Comparison of ENCODE assay signal across 26 mouse cellular contexts in genomic region chr15:36927436-36927835, GRCm38 (mm10).
A peak's percentile ranks its signal among the peaks of the same experiment; 100 is the strongest.
DNase-seq lines count a peak whose midpoint lies in the region; ATAC-seq and TF ChIP-seq lines count a peak whose summit lies in the region.
"Had no signal": no experiment of that assay in that cellular context is flagged by ENCODE, and none has a peak within 500 bp of the region (broad histone marks: within the 10 kb centered on the region; RNA-seq: fewer than 3 reads in every experiment).

No protein-coding gene starts in this region.

- H3K27ac ChIP-seq in thymus, adult 2 months (ENCODE audit: control insufficient read depth, insufficient read depth, low read length): no peak overlapping the region
- no peak overlapping the region for H3K27ac ChIP-seq in forebrain, embryonic 11.5 days (ENCODE audit: low read depth, low read length)
- H3K27ac ChIP-seq: embryonic facial prominence, embryonic 12.5 days; forebrain, embryonic 12.5 days; heart, embryonic 15.5 days; kidney, postnatal 0 days; limb, embryonic 13.5 days; neural tube, embryonic 12.5 days had no signal

- no peak for TF ChIP-seq CTCF in thymus, adult 2 months (IDR thresholded peaks at IDR 0.05; ENCODE audit: borderline replicate concordance, control insufficient read depth, extremely low read depth, insufficient read depth, low read length, poor library complexity)

- H3K9me3 ChIP-seq in forebrain, embryonic 11.5 days (ENCODE audit: control insufficient read depth, low read length): no peaks in the 10 kb centered on the region
- H3K9me3 ChIP-seq: embryonic facial prominence, embryonic 12.5 days; forebrain, embryonic 12.5 days; heart, embryonic 15.5 days; limb, embryonic 13.5 days; neural tube, embryonic 12.5 days had no signal

- 34% methylated on average over 5 of the region's 5 CpGs for WGBS in thymus, adult 2 months
- 79% methylated on average over 5 of the region's 5 CpGs for WGBS in forebrain, embryonic 11.5 days

- no peak overlapping the region for H3K4me2 ChIP-seq in forebrain, embryonic 11.5 days (ENCODE audit: low read depth, low read length, severe bottlenecking)
- H3K4me2 ChIP-seq: embryonic facial prominence, embryonic 12.5 days; forebrain, embryonic 12.5 days; heart, embryonic 15.5 days; limb, embryonic 13.5 days; liver, embryonic 11.5 days; midbrain, embryonic 11.5 days; neural tube, embryonic 12.5 days had no signal

- peaks cover 7% of the 10 kb centered on the region; the same call in 1 of the 2 replicates for H3K4me1 ChIP-seq in thymus, adult 2 months (replicated peaks; ENCODE audit: control insufficient read depth, insufficient read depth, low read length)
- H3K4me1 ChIP-seq in forebrain, embryonic 11.5 days (replicated peaks; ENCODE audit: control insufficient read depth, insufficient read depth, low read length): no peaks in the 10 kb centered on the region
- H3K4me1 ChIP-seq: embryonic facial prominence, embryonic 12.5 days; forebrain, embryonic 12.5 days; limb, embryonic 13.5 days; neural tube, embryonic 12.5 days had no signal

- no peaks in the 10 kb centered on the region for H3K36me3 ChIP-seq in thymus, adult 2 months (ENCODE audit: control insufficient read depth, insufficient read depth, low read length)
- no peaks in the 10 kb centered on the region for H3K36me3 ChIP-seq in splenic B cell, adult 2 months (ENCODE audit: control insufficient read depth, insufficient read depth, low read length, poor library complexity, severe bottlenecking)
- H3K36me3 ChIP-seq in forebrain, embryonic 11.5 days (ENCODE audit: control insufficient read depth, insufficient read depth, low read length): no peaks in the 10 kb centered on the region
- H3K36me3 ChIP-seq: embryonic facial prominence, embryonic 12.5 days; forebrain, embryonic 12.5 days; G1E; heart, embryonic 15.5 days; limb, embryonic 13.5 days; neural tube, embryonic 12.5 days had no signal

- no peaks in the 10 kb centered on the region for H3K27me3 ChIP-seq in thymus, adult 2 months (ENCODE audit: control insufficient read depth, insufficient read depth, low read length)
- H3K27me3 ChIP-seq in splenic B cell, adult 2 months (ENCODE audit: control insufficient read depth, insufficient read depth, low read length, poor library complexity, severe bottlenecking): no peaks in the 10 kb centered on the region
- no peaks in the 10 kb centered on the region for H3K27me3 ChIP-seq in forebrain, embryonic 11.5 days (ENCODE audit: control insufficient read depth, insufficient read depth, low read length)
- H3K27me3 ChIP-seq: embryonic facial prominence, embryonic 12.5 days; forebrain, embryonic 12.5 days; heart, embryonic 15.5 days; limb, embryonic 13.5 days; neural tube, embryonic 12.5 days had no signal

- H3K4me3 ChIP-seq in thymus, adult 2 months (ENCODE audit: control insufficient read depth, insufficient read depth, low read length): no peak overlapping the region
- H3K4me3 ChIP-seq in forebrain, embryonic 11.5 days (ENCODE audit: low read depth, low read length): no peak overlapping the region
- H3K4me3 ChIP-seq: embryonic facial prominence, embryonic 12.5 days; forebrain, embryonic 12.5 days; heart, embryonic 15.5 days; limb, embryonic 13.5 days; myocyte; neural tube, embryonic 12.5 days had no signal

- H3K9ac ChIP-seq in forebrain, embryonic 11.5 days (ENCODE audit: low read length): no peak overlapping the region
- H3K9ac ChIP-seq: embryonic facial prominence, embryonic 12.5 days; forebrain, embryonic 12.5 days; heart, embryonic 15.5 days; limb, embryonic 13.5 days; neural tube, embryonic 12.5 days had no signal

- ATAC-seq in forebrain, embryonic 11.5 days (replicated peaks; ENCODE audit: low FRiP score): no peak
- ATAC-seq: hindbrain, embryonic 16.5 days had no signal

- peak; percentile 22 for DNase-seq in thymus, postnatal 0 days (ENCODE audit: low spot score)
- DNase-seq in thymus, adult 2 months: no peak
- DNase-seq in B cell, adult 2 months: peak; percentile 60
- DNase-seq in splenic B cell, adult 2 months (ENCODE audit: low read depth, low spot score): peak; percentile 65
- DNase-seq in thymus, postnatal 4 days: peak; percentile 27
- DNase-seq in forebrain, embryonic 11.5 days (ENCODE audit: low spot score): no peak
- DNase-seq in cerebellum, postnatal 10 days: no peak
- DNase-seq: adrenal gland, adult 8-10 months; cerebellum, adult 8-10 months; cerebellum, postnatal 36 days; gastrocnemius, postnatal 14 days; kidney, adult 8-10 months; kidney, postnatal 4 days; lung, postnatal 36 days; right cerebral cortex, adult 18-20 months had no signal

- TF ChIP-seq POLR2A in thymus, adult 2 months (IDR thresholded peaks at IDR 0.05; ENCODE audit: control insufficient read depth, extremely low read depth, insufficient read depth, low read length, poor library complexity): no peak

Comparison
In these comparisons a context has a peak if more than half of its experiments do, and no peak if none do; other contexts are left out.
1. DNase-seq: peak in thymus, postnatal 0 days (single experiment), B cell, adult 2 months (2 of 2), splenic B cell, adult 2 months (single experiment) and thymus, postnatal 4 days (single experiment); none in thymus, adult 2 months (single experiment), forebrain, embryonic 11.5 days (single experiment) and cerebellum, postnatal 10 days (0 of 2).